Mouse (Mus musculus) layer of hippocampus, postnatal 36 days (tissue): ENCODE results near the gene Gm10234. TPM values are rescaled to one million over a fixed set of nuclear protein-coding genes. Genes with fewer than 3 reads are reported as not detected.

Experiments used
- DNase-seq, 2 experiments: peaks; one replicate each; pipeline ENCODE4 v3.0.0; 2022
- total RNA-seq, 2 experiments: library from RNA; stranded (reverse); gene quantifications; 2 replicates each; pipeline ENCODE4 v1.2.3; 2021

Gene Gm10234
- not detected for total RNA-seq

GRCm38 (mm10) chr6:95321812-95322211 lies at the start of gene Gm10234:
Gene Gm10234, plus strand, starts transcription at chr6:95322112.
- DNase-seq = no peak

DNA sequence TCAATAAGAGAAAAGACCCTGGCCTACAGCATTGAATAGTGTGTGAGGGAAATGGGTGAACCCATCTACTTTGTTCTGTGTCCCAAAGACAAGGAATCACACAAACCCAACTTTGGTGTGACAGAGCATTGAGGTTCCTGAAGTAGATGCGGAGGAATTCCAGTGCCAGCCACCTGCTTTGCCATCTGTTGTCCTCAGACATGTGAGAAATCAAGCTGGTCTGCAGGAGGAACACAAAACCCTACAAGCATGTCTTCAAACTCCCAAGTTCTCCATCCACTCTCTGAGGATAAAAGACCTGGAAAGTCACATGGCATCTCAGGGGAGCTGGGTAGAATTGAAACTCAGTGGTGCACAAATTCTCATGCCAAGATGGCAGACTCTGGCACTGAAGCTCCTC lies 44.3 kb upstream of the Gm10234 start:
- DNase-seq = no peak

DNA sequence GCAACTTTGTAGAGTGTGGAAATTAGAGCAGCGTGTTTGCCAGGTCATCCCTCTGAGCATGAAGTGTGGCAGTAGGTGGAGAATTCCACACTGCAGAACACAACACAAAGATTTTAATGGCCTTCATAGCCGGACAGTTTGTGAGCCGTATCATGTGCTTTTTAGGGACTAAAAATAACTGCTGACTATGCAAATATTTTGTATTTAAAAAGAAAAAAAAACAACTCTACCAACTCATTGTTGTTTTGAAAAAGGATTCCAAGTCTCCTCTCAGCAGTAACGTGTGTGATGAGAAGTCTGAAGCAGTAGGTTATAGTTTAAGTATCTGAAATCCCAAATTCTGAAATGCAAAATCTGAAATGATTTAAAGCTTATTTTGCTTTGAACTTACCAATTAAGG lies 25.9 kb upstream of the Gm10234 start:
- no peak for DNase-seq

DNA sequence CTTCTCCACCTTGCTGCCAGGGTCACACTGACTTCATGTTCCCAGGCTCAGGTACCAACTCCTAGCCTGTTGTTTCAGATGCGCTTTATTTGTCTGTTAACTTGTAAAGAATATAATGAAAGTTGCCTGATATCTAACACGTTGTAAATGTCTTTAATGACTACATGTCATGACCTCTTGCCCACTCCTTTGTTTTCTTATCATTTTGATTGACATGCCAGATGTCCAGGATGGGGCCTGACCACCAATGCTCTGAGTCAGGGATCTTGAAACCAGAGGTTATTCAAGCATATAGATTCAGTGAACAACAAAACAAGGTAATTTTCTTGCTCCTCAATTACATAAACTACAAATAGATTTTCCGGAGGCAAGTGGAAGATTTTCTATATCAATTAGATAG lies 23.5 kb upstream of the Gm10234 start:
- DNase-seq = no peak

DNA sequence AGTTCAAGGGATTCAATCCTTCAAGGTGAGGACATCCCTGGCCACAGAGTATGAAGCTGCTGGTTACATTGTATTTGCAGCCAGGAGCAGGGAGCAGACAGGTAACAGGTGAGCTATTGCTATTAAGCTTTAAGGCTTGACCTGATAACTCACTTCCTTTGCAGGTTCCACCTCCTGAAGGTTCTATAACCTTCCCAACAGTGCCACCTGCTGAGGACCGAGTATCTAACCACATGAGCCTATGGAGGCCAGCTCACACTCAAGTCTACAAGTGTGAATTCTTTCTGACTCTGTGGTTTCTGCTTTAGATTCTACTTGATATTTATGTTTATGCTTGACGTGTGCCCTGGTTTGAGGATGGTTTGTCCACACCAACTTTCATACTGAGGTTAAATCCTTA lies 21.3 kb upstream of the Gm10234 start:
- DNase-seq = no peak

DNA sequence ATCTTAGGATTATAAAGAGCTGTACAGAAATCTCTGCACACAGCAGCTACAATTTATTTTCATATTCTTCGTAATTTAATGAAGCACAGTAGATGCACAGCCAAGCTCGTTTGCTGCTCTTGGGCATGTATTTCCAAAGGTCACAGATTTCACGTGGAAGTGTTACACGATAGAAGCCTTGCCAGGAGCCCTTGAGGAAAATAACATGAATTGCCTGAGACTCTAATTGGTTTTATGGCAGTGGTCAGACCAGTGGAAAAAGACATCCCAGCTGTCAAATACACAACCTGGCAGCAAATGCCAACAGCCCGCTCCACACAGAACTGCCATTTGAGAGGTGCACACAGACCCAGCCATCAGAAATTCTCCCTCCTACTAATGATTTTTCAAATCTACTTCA lies 9.3 kb downstream of the Gm10234 start:
- no peak for DNase-seq

DNA sequence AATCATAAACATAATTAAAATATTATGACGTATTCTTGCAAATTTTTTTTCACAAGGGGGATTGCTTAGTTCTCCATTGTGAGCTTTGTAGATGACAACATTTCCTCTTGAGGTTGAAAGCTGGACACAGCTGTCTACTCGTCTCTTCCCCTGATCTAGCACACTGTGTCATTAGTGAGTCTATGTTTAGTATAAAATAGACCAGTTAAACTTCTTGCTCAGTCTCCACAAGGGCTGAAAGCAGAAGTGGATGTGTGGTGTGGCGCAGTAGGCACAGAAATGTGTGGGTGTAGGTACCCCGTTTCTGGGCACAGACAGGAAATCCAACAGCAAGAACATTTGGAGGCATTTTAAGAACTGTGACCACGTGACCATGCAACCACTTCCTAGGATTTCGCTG lies 12.9 kb downstream of the Gm10234 start:
- peak in 1 of 2 experiments; percentile 5 for DNase-seq

DNA sequence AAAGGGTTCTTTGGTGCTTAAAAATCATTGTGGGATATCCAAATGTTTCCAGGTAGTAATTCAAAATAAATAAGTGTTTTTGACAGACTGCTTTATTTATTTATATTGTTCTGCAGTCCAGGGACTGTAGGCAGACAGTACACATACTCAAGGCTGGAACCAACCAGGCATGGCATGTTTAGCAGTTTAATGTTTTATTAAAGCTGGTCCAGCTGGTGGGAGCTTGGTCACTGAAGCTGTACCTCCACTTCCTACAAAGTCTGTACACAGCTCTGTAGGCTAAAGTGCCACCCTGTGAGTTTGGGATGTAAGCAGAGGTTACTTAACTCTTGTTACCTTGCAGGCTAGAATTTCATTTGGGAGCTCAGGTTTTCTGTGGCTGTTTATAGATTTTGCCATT lies 27.5 kb downstream of the Gm10234 start:
- no peak for DNase-seq

GRCm38 (mm10) chr6:95353043-95353442 lies 31.1 kb downstream of the Gm10234 start:
- no peak for DNase-seq

DNA sequence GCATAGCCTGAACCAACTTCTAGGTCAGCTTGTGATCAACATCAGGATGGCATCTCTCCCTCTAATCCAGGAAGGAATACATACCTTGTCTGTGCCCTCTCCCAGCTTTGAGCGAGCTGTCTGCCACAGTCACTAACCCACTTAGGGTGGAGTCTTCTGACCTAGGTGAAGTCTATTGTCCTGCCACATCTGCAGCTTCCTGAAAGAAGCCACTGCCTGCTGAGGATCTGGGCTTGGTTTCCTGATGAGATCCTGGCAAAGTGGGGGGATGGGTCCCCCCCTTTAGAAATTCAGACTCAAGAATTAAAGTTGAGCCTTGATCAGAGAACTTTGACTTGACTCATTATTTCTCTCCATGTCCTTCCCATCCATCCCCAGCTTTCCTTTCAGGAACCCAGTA lies 32.0 kb downstream of the Gm10234 start:
- no peak for DNase-seq

- DNase-seq = no peak
These were observed 38.2 kb downstream of the Gm10234 start for GRCm38 (mm10) chr6:95360084-95360483.

DNA sequence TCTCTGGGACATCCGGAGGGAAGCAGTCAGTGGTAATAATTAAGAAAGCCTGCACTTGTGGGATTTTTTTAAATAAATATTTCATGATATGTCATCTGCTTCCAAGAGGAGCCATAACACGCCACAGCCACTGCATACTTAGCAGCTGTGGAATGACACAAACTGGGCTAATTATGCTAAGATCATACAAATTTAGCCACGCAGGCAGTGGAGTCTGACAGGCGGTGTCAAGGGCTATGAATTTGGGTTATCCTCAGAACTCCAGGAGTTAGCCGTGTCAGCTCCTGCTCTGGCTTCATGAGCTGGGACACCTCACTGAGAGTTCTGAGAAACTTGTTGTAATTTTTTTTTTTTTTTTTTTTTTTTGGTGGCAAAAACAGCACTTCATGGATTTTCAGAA lies 40.8 kb downstream of the Gm10234 start:
- no peak for DNase-seq

DNA sequence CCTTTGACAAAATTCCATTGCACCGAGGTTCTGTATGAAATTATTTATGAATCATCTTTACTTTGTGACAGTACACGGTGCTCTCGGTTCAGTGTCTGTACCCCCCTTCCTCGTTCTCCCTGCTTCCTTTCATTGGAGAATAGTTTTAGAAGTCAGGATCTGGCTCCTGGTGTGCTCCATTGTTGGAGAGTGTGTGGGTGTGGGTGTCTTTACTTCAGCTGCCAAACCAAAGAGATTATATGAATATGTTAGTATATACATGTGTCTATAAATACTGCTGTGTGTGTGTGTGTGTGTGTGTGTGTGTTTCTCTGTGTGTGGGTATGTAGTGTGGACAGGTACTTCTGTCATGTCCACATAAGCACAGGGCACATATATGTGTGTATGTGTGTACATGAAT lies 49.9 kb downstream of the Gm10234 start:
- DNase-seq = no peak

Other genes with a start within 250 kb of the Gm10234 start
- 10 to 100 TPM in 1 of 2 experiments, 1 to 10 TPM in 1; 8.1 to 10.9 TPM for gene Kbtbd8, start 204.9 kb upstream of the Gm10234 start, total RNA-seq